Mouse (Mus musculus) erythroblast, embryonic 14.5 days (primary cell): ENCODE results near the gene Il4ra.

Experiments used
- GATA1 ChIP-seq: IDR thresholded peaks from 2 replicates; pipeline ENCODE4 v1.6.1; 2012; ENCODE audit warnings: low read length, inconsistent platforms, mixed read lengths
- TAL1 ChIP-seq: IDR thresholded peaks from 3 replicates; pipeline ENCODE4 v1.6.1; 2012; ENCODE audit warnings: low read length, inconsistent platforms, mixed read lengths

- TF ChIP-seq TAL1: no peak
- no peak for TF ChIP-seq GATA1
These were observed 22.9 kb downstream of the Il4ra start for GRCm38 (mm10) chr7:125574832-125575231.
